Mouse (Mus musculus): ENCODE results near the gene Serpinb9e.
"Not testable (repeated sequence)": the region's sequence is repeated elsewhere in the genome, so short reads cannot be mapped to it uniquely, and the experiment has no call there.

Serpinb9e gene

DNA sequence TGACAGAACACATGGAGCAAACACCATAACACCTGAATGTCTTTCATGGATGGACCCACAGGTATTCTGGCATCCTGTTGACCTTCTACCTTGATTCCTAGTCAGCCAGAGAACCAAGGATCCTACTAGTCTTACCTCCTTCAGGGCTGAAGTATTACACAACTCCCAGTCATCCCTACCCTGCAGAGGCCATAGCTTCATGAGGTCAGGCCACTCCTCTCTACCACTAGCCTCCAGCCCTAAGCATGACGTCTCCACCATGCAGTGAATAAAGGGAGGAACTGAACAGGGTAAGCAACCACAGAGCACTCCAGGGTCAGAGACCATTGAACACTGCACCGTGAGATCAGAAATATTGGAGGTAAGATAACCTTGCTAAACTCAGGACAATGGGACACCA, at the start of gene Serpinb9e:
Serpinb9e (plus strand) TSS at position 301 of the 400 bp plus-strand sequence.
- not testable (repeated sequence) for DNase-seq (ENCODE audit: low spot score in 2 of 2)

- DNase-seq (ENCODE audit: low spot score in 2 of 2), result no peak
These were observed 49.7 kb upstream of the Serpinb9e start for GRCm38 (mm10) chr13:33199740-33200139.

GRCm38 (mm10) chr13:33308631-33309030, 59.2 kb downstream of the Serpinb9e start:
- not testable (repeated sequence) for DNase-seq (ENCODE audit: low spot score in 2 of 2)
